Mouse (Mus musculus) left cerebral cortex, adult 6 months (tissue): Measurements from ENCODE around the gene Olfr690. TPM values are rescaled to one million over a fixed set of nuclear protein-coding genes. Genes with fewer than 3 reads are reported as not detected.

ENCODE experiments used
- long read RNA-seq, 2 experiments: library from polyadenylated mRNA; unstranded; transcript quantifications; one replicate each; pipeline ENCODE4 v2.0.0; 2019 to 2020
- polyA plus RNA-seq: library from polyadenylated mRNA; unstranded; fragments of <200 nt; fragmentation: Nextera tagmentation; gene quantifications from 2 replicates; pipeline ENCODE4 v1.2.3, GENCODE M21; 2021

Gene Olfr690
- not detected in 2 replicates for polyA plus RNA-seq
- long read RNA-seq, experiment 1: 0 reads
- long read RNA-seq, experiment 2: 0 reads

DNA sequence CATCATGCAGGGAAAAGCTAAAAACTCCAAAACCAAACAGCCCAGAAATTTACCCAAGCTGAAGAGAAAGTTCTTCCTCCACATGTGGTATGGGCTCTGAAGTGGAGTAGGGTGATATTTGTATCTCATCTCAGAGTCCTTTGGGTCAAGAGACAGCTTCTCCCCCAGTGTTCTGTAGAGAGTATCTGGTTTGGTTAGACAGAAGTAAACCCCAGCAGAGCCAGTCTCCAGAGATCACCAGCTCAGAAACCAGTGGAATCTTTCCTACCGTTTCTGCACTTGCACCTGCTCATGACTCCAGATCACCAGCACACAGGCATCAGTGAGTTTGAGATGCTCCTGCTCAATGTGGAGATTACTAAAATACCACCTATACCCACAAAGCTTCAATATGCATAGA lies at the start of gene Olfr690:
Gene Olfr690 (minus strand): TSS at position 101 of the 400 bp plus-strand sequence.

DNA sequence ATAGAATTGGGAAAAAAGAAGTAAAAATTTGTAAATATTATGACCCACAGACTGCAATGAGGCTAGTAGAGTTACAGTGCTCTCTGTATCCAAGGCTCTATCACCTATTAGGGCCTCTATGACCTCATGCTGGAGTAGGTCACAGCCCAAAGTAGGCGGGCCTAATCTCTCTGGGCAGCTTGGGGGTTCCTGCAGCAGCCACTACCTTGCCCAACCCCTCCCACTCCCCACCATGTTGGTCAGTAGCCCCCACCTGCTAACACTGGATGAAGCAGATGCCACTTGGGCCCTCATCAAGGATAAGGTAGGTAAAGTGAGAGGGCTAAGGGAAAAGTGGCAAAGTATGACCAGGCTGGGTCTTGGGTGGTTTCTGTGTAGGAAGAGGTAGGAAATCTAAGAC lies 41.0 kb upstream of the Olfr690 start, which contains the start of gene Gm5901:
Gene Gm5901 (plus strand): TSS at position 173 of the 400 bp plus-strand sequence.

DNA sequence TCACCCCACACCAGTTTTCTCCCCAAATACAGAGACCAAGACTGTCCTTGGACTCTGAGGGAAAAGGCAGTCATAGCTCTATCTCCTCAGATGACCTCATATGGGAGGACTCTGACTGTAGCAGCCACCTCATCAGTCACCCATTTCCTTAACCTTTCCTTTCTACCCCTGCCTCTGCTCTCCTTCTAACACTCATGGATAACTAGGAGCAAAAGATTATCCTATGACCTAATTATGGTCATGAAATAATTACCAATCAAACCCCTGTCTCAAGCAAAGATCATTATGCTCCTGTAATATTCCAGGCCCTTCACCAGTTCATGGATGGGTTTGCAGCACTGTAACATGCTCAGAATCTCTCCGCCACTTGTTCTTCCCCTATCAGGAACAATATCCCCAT lies 34.0 kb upstream of the Olfr690 start, which contains the start of gene Olfr692:
Gene Olfr692 (plus strand): TSS at position 301 of the 400 bp plus-strand sequence.

DNA sequence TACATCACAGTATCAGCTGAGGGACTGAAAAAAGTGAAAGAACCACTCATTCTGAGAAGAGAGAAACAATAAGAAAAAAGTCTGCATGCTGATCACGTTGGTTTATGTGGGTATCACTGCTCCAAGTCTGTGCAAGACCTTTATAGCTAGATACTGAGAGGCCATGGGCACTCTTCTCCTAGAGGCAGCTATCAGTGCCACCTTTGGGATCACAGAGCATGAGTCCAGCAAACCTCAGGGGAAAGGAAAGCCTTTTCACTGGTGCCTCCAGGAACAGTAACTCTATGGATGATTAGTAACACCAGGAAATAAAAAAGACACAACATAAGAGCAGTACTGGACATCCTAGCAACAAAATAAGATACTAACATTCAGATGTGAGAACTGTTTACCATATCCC lies 8.3 kb upstream of the Olfr690 start, which contains the start of gene Olfr691:
Gene Olfr691 (minus strand): TSS at position 101 of the 400 bp plus-strand sequence.

DNA sequence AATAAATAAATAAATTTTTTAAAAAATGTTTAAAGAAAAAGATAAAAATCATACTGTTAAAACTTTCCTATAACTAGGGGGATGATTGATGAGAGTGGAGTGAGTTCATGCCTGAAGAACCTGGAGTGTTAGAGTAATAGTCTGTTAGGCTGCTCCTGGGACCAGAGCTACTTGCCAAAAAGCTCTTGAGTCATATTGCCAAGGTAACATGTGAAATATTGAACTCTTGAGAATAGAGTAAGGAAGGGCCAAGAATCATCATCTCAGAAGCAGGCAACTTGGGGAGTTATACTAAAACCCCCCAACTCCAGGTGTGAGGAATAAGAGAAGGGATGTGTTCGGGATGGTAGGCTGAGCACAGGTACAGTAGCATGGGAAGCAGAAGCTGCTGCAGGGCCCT lies 23.0 kb downstream of the Olfr690 start, which contains the start of gene Olfr689:
Gene Olfr689 (plus strand): TSS at position 301 of the 400 bp plus-strand sequence.

DNA sequence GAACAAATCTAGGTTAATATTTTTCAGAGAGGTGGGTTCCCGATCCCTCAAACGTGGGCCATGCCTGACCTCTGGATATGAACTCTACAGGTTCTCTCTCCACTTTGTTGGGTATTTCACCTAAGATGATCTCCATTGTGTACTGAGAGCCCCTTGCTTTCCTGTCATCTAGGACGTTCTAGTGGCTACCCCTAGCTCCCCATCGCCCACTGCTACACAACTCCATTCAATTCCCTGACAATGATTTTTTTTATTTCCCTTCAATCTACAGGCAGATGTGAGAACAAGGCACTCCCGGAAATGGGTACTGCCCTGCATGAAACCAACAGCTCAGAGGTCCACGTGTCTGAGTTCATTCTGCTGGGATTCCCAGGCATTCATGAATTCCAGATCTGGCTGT lies 46.1 kb downstream of the Olfr690 start, which contains the start of gene Olfr688:
Gene Olfr688 (plus strand): TSS at position 301 of the 400 bp plus-strand sequence.

Other genes starting within 250 kb of the Olfr690 start
- not detected in 2 replicates for gene Olfr680-ps1, start 241.3 kb downstream of the Olfr690 start, polyA plus RNA-seq
- gene Olfr681, start 217.3 kb downstream of the Olfr690 start, polyA plus RNA-seq: not detected in 2 replicates
- not detected in 2 replicates for gene Olfr683, start 187.1 kb downstream of the Olfr690 start, polyA plus RNA-seq
- not detected in 2 replicates for gene Olfr684, start 170.5 kb downstream of the Olfr690 start, polyA plus RNA-seq
- not detected in 2 replicates for gene Olfr685, start 148.1 kb downstream of the Olfr690 start, polyA plus RNA-seq
- gene Olfr686, start 126.6 kb downstream of the Olfr690 start, polyA plus RNA-seq: not detected in 2 replicates
- gene Olfr688, start 46.0 kb downstream of the Olfr690 start, polyA plus RNA-seq: not detected in 2 replicates
- gene Olfr689, start 22.9 kb downstream of the Olfr690 start, polyA plus RNA-seq: not detected in 2 replicates
- not detected in 2 replicates for gene Olfr691, start 8.2 kb upstream of the Olfr690 start, polyA plus RNA-seq
- not detected in 2 replicates for gene Olfr692, start 34.1 kb upstream of the Olfr690 start, polyA plus RNA-seq
- not detected in 2 replicates for gene Gm5901, start 40.9 kb upstream of the Olfr690 start, polyA plus RNA-seq
- gene Fam160a2, start 66.0 kb upstream of the Olfr690 start, polyA plus RNA-seq: 37.5 and 41.9 TPM in 2 replicates
- gene Cnga4, start 70.5 kb upstream of the Olfr690 start, polyA plus RNA-seq: 0.33 and 0.43 TPM in 2 replicates
- gene Cckbr, start 91.6 kb upstream of the Olfr690 start, polyA plus RNA-seq: 24.0 and 37.9 TPM in 2 replicates
- gene Cavin3, start 148.2 kb upstream of the Olfr690 start, polyA plus RNA-seq: 36.0 and 38.6 TPM in 2 replicates
- gene Smpd1, start 220.3 kb upstream of the Olfr690 start, polyA plus RNA-seq: 91.4 and 99.7 TPM in 2 replicates
- 463 and 483 TPM in 2 replicates for gene Apbb1, start 247.5 kb upstream of the Olfr690 start, polyA plus RNA-seq